Mouse (Mus musculus) thymus, adult 2 months (tissue): ENCODE data around the gene Prim2.

ENCODE experiments used
- CTCF ChIP-seq: fragments of 200-500 bp; IDR thresholded peaks from 2 replicates; pipeline ENCODE4 v1.5.1; 2012; ENCODE audit warnings: mild to moderate bottlenecking, control low read depth, low read length, moderate library complexity, borderline replicate concordance; ENCODE audit not compliant: control insufficient read depth, poor library complexity, insufficient read depth; ENCODE audit errors: extremely low read depth
- POLR2A ChIP-seq: fragments of 200-500 bp; IDR thresholded peaks from 2 replicates; pipeline ENCODE4 v1.6.1; 2012; ENCODE audit warnings: mild to moderate bottlenecking, low read length, control low read depth, moderate library complexity; ENCODE audit not compliant: control insufficient read depth, poor library complexity, insufficient read depth; ENCODE audit errors: extremely low read depth

DNA sequence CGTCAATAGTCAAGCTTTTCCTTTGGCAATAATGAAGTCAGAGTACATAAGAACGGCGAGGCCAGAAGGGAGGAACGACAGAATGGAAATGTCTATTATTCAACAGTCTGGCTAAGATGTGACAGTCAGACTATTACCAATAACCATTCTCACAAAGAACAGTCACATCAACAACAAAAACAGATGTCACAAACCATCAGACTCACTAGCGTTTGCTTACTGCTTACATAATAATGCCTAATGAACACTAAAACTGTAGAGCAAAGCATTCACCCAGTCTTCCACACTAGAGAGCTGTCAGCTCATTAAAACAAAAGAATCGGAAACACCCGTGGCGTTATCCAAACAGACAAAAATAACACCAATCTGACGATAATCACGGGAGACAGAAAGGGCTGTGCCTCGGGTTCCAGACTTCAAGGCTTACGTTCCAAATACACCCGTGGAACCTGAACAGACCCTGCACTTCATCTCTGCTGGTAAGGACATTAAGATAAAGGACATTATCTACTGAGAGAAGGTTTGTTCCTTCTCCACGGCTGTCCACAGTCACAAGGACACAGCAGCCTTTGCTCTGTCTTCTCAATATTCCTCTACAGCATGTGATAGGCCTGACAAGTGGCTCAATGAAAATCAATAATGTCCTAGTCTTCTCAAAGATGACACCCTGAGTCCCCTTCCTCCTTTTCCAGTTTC, 59.4 kb downstream of the Prim2 start:
- TF ChIP-seq CTCF (no peak), POLR2A (no peak)
